Mouse (Mus musculus): ENCODE results near the gene Chil4. TPM values are rescaled to one million over a fixed set of nuclear protein-coding genes. Genes with fewer than 3 reads are reported as not detected.
"Not testable (repeated sequence)": the region's sequence is repeated elsewhere in the genome, so short reads cannot be mapped to it uniquely, and the experiment has no call there.

Gene Chil4
- not detected in 2 replicates for polyA plus RNA-seq (2015; fragmentation: Nextera tagmentation; extraction: Ambion mirVana)

DNA sequence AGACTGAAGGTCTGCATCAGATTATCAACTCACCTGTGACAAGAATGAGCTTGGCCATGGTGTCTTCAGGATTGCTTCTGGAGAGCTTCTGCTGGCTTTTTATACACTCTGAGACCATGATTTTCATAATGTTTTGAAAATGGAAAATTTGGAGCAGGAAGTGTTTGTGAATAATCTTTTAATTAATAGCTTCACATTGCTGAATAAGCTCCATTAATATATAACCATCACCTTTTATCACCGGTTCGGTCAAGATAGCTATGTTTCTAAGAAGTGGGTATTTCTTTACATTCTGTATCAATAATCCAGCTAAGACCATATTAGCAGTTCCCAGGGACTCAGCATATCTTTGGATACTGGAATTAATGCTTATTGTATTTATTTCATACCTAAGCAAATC is at the start of gene Chil4:
Gene Chil4, minus strand, starts transcription at position 101 of the 400 bp plus-strand sequence.
- Histone ChIP-seq H3K4me1 (ENCODE audit: insufficient read depth) (no peaks in the 10 kb centered on the region), H3K9me3 (ENCODE audit: low read length) (no peaks in the 10 kb centered on the region), H3K27me3 (ENCODE audit: insufficient read depth, low read length) (no peaks in the 10 kb centered on the region), H3K4me2 (ENCODE audit: low read depth, low read length) (no peak within 1 kb of the TSS), H3K4me3 (ENCODE audit: low read depth, low read length) (no peak within 1 kb of the TSS), H3K27ac (ENCODE audit: low read depth) (no peak within 1 kb of the TSS), H3K36me3 (replicated peaks; ENCODE audit: insufficient read depth, low read length) (no peaks in the 10 kb centered on the region), H3K9ac (replicated peaks) (no peak within 1 kb of the TSS)
- 82% methylated on average over 2 of the region's 2 CpGs for WGBS (ENCODE audit: insufficient replicate concordance)
- TF ChIP-seq EP300 (IDR thresholded peaks at IDR 0.05; ENCODE audit: low read depth) (no peak), CTCF (IDR thresholded peaks at IDR 0.05; ENCODE audit: low read depth) (no peak)
- ATAC-seq (no peak), DNase-seq (no peak)

DNA sequence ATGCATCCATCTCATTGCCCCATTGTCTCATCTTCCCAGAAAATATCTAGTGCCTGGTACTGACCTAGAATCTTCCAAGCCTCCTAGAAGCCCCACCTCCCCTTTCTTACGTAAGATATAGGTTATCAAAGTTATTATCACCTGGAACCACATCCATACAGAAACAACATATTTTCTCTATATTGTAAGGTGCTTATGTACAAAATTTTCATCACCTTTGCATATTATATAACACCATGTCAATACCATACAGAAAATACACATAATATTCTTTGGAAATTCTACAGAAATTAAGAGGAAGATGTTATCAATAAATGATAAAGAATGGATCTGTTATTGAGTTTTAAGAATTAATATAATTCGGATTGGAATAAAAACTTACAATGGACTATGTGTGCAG is 46.5 kb upstream of the Chil4 start:
- TF ChIP-seq EP300 (IDR thresholded peaks at IDR 0.05; ENCODE audit: low read depth) (no peak), CTCF (IDR thresholded peaks at IDR 0.05; ENCODE audit: low read depth) (no peak)
- Histone ChIP-seq H3K4me3 (ENCODE audit: low read depth, low read length) (no peak overlapping the region), H3K9ac (replicated peaks) (no peak overlapping the region), H3K9me3 (ENCODE audit: low read length) (0 out of 2 replicates have a peak, but pooled peaks cover 8% of the 10 kb centered on the region), H3K36me3 (replicated peaks; ENCODE audit: insufficient read depth, low read length) (no peaks in the 10 kb centered on the region), H3K4me1 (ENCODE audit: insufficient read depth) (no peaks in the 10 kb centered on the region), H3K27me3 (ENCODE audit: insufficient read depth, low read length) (no peaks in the 10 kb centered on the region), H3K4me2 (ENCODE audit: low read depth, low read length) (no peak overlapping the region), H3K27ac (ENCODE audit: low read depth) (no peak overlapping the region)
- DNase-seq (no peak), ATAC-seq (no peak)
- WGBS (ENCODE audit: insufficient replicate concordance), result 78% methylated on average over 2 of the region's 2 CpGs

DNA sequence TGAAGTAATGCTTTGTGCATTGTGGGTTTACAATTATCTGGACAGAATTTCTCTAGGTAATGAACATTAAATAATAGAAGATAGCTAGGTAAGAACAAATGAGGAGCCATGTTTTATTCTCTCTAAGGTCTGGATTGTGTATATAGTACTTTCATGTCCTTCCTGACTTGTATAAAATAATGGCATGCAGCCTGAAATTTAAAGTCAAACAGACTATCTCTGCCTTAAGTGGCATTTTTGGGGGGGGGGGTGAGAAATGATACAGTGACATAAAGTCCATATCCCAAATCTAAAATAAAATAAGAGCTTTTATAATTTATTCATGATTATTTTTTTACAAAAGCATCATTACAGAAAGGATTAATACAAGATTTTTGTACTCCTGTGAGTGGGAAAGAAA is 45.5 kb upstream of the Chil4 start:
- DNase-seq (no peak), ATAC-seq (no peak)
- no peak for TF ChIP-seq CTCF (IDR thresholded peaks at IDR 0.05; ENCODE audit: low read depth)
- TF ChIP-seq EP300 (IDR thresholded peaks at IDR 0.05; ENCODE audit: low read depth), result no peak

DNA sequence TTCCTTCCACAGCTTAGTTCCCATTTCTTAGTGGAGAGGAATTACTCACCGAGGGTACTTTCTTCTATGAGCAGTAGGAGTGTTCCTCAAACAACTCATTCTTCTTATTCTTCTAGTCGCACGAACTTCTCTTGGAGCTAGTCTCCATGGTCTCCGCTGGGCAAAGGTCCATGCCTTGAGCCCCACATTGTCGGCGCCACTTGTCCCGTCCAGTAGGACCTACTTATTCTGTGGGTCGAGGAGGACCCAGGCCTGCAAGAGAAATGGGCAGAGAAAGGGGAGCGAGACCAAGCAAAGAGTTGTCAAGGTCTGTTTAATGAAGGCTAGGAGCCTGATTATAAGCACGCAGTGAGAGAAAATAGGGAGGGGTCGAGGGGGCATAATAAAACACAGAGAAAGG is 37.8 kb upstream of the Chil4 start:
- H3K4me1 ChIP-seq (ENCODE audit: insufficient read depth); DNase-seq; H3K4me2 ChIP-seq (ENCODE audit: low read depth, low read length); H3K4me3 ChIP-seq (ENCODE audit: low read depth, low read length); ATAC-seq; H3K27ac ChIP-seq (ENCODE audit: low read depth); H3K36me3 ChIP-seq (replicated peaks; ENCODE audit: insufficient read depth, low read length); H3K9ac ChIP-seq (replicated peaks); H3K27me3 ChIP-seq (ENCODE audit: insufficient read depth, low read length): not testable (repeated sequence)
- peaks cover 26% of the 10 kb centered on the region for H3K9me3 ChIP-seq (ENCODE audit: low read length)
- 76% methylated on average over 11 of the region's 11 CpGs for WGBS (ENCODE audit: insufficient replicate concordance)

More for the DNA sequence above, 45.5 kb upstream of the Chil4 start:
- Histone ChIP-seq H3K36me3 (replicated peaks; ENCODE audit: insufficient read depth, low read length) (no peaks in the 10 kb centered on the region), H3K4me2 (ENCODE audit: low read depth, low read length) (no peak overlapping the region), H3K27ac (ENCODE audit: low read depth) (no peak overlapping the region), H3K4me3 (ENCODE audit: low read depth, low read length) (no peak overlapping the region), H3K4me1 (ENCODE audit: insufficient read depth) (no peaks in the 10 kb centered on the region), H3K9ac (replicated peaks) (no peak overlapping the region), H3K27me3 (ENCODE audit: insufficient read depth, low read length) (no peaks in the 10 kb centered on the region), H3K9me3 (ENCODE audit: low read length) (0 out of 2 replicates have a peak, but pooled peaks cover 8% of the 10 kb centered on the region)

DNA sequence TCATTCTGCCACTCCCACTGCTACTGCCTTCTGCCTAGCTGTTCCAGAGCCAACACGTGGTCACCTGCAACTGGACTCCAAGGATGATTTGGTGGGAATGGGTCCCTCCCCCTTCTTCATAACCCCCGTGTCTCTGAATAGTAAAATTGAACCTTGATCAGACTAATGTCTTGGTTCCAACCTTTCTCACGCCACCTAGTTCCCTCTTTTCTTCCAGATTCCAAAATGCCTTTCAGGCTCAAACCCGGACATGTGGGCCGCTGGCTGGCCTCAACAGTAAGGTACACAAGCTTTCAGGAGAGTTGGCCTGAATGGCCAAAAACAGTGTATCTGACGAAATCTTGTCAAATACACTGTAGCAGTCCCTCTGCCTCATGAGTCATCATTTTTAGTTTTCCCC is 33.4 kb upstream of the Chil4 start:
- Histone ChIP-seq H3K27ac (ENCODE audit: low read depth) (no peak overlapping the region), H3K4me3 (ENCODE audit: low read depth, low read length) (no peak overlapping the region), H3K4me2 (ENCODE audit: low read depth, low read length) (no peak overlapping the region), H3K9me3 (ENCODE audit: low read length) (peaks cover 23% of the 10 kb centered on the region), H3K27me3 (ENCODE audit: insufficient read depth, low read length) (no peaks in the 10 kb centered on the region), H3K9ac (replicated peaks) (no peak overlapping the region), H3K4me1 (ENCODE audit: insufficient read depth) (no peaks in the 10 kb centered on the region), H3K36me3 (replicated peaks; ENCODE audit: insufficient read depth, low read length) (no peaks in the 10 kb centered on the region)
- TF ChIP-seq CTCF (IDR thresholded peaks at IDR 0.05; ENCODE audit: low read depth) (no peak), EP300 (IDR thresholded peaks at IDR 0.05; ENCODE audit: low read depth) (no peak)
- WGBS (ENCODE audit: insufficient replicate concordance), result 67% methylated on average over 6 of the region's 6 CpGs
- ATAC-seq (no peak), DNase-seq (no peak)

DNA sequence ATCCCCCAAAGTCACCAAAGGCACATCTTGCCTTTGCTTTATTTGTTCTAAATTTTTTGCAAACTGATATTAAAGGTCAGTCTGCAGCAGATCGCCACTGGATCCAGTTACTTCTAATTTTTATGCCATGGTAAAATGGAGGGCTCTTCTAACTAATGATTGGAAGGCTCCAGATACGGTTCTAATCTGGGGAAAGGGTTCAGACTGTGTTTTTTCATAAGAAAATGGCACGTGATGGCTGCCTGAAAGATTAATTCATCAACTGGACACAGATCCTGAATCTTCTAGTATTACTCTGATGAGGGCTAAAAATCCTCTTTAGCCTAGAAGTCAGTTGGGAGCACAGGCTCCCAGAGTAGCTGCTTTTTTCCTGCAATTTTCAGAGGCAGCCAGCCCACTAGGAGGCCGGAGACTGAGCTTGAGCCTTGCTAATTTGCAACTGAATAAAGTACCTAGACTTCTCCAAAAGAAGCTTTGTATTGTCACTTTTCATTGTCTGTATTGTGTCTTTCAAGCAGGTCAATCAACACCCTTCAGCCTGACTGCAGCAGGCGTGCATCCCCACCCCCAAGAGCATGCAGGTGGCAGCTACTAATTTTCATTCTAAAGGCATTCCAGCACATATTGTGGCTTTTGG is 31.6 kb upstream of the Chil4 start:
- not testable (repeated sequence) for DNase-seq; ATAC-seq; H3K9ac ChIP-seq (replicated peaks)

DNA sequence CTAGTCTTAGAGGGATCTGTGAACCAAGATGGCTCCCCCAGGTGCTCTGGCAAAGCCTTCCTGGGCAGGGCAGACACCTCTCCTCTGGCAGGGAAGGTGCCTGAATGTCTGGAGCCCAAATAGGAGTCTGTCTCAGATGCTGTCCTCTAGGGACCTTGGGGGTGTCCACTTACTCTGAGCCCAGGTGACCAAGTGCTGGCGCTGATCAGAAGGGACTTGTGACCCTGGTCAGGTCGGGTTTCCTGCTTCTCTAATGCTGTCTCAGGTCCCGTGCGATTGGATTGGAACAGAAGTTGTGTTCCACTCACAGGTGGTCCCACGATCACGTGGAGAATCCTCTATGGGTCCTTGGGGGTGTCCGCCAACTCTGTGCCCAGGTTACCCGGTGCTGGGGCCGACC is 28.1 kb upstream of the Chil4 start:
- ATAC-seq; H3K9ac ChIP-seq (replicated peaks); H3K4me2 ChIP-seq (ENCODE audit: low read depth, low read length); H3K27me3 ChIP-seq (ENCODE audit: insufficient read depth, low read length); H3K4me3 ChIP-seq (ENCODE audit: low read depth, low read length); H3K9me3 ChIP-seq (ENCODE audit: low read length); H3K4me1 ChIP-seq (ENCODE audit: insufficient read depth); H3K36me3 ChIP-seq (replicated peaks; ENCODE audit: insufficient read depth, low read length); DNase-seq; H3K27ac ChIP-seq (ENCODE audit: low read depth): not testable (repeated sequence)
- 66% methylated on average over 9 of the region's 9 CpGs for WGBS (ENCODE audit: insufficient replicate concordance)

More for the DNA sequence above, 31.6 kb upstream of the Chil4 start:
- not testable (repeated sequence) for H3K4me2 ChIP-seq (ENCODE audit: low read depth, low read length); H3K27me3 ChIP-seq (ENCODE audit: insufficient read depth, low read length); H3K4me3 ChIP-seq (ENCODE audit: low read depth, low read length); H3K36me3 ChIP-seq (replicated peaks; ENCODE audit: insufficient read depth, low read length); H3K4me1 ChIP-seq (ENCODE audit: insufficient read depth); H3K27ac ChIP-seq (ENCODE audit: low read depth)
- WGBS (ENCODE audit: insufficient replicate concordance), result 61% methylated on average over 5 of the region's 5 CpGs
- H3K9me3 ChIP-seq (ENCODE audit: low read length), result peaks cover 14% of the 10 kb centered on the region

DNA sequence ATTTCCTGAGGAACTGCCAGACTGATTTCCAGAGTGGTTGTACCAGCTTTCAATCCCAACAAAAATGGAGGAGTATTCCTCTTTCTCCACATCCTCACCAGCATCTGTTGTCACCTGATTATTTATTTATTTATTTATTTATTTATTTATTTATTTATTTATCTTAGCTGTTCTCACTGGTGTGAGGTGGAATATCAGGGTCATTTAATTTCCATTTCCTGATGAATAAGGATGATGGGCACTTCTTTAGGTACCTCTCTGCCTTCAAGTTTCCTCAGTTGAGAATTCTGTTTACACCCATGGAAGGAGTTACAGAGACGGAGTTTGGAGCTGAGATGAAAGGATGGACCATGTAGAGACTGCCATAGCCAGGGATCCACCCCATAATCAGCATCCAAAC is 20.9 kb upstream of the Chil4 start:
- H3K4me3 ChIP-seq (ENCODE audit: low read depth, low read length); H3K36me3 ChIP-seq (replicated peaks; ENCODE audit: insufficient read depth, low read length); ATAC-seq; H3K9me3 ChIP-seq (ENCODE audit: low read length); H3K9ac ChIP-seq (replicated peaks); H3K4me2 ChIP-seq (ENCODE audit: low read depth, low read length); H3K27ac ChIP-seq (ENCODE audit: low read depth); DNase-seq; H3K27me3 ChIP-seq (ENCODE audit: insufficient read depth, low read length); H3K4me1 ChIP-seq (ENCODE audit: insufficient read depth): not testable (repeated sequence)
- 74% methylated on average over 1 of the region's 1 CpGs for WGBS (ENCODE audit: insufficient replicate concordance)

Measured in liver, postnatal 0 days (tissue).